Mouse (Mus musculus) brain, embryonic 14.5 days (tissue): ENCODE measurements around the gene Zdhhc22. TPM values are rescaled to one million over a fixed set of nuclear protein-coding genes. Genes with fewer than 3 reads are reported as not detected.

Experiments
- DNase-seq: peaks from one replicate; pipeline ENCODE4 v3.0.0-alpha.2; 2011; ENCODE audit warnings: low read depth
- CTCF ChIP-seq: fragments of 200-500 bp; IDR thresholded peaks from 2 replicates; pipeline ENCODE4 v1.5.1; 2012; ENCODE audit warnings: inconsistent platforms, mild to moderate bottlenecking, moderate library complexity, borderline replicate concordance; ENCODE audit not compliant: insufficient read depth, insufficient read length; ENCODE audit errors: extremely low read depth
- POLR2A ChIP-seq: fragments of 200-500 bp; IDR thresholded peaks from 2 replicates; pipeline ENCODE4 v1.6.1; 2012; ENCODE audit warnings: mild to moderate bottlenecking, inconsistent platforms, borderline replicate concordance; ENCODE audit not compliant: poor library complexity, insufficient read depth, insufficient read length, severe bottlenecking; ENCODE audit errors: extremely low read depth
- polyA plus RNA-seq: library from polyadenylated mRNA; depleted of rRNA; stranded (reverse); fragments of >200 nt; gene quantifications from 2 replicates; pipeline ENCODE4 v1.2.3, GENCODE M21; 2012

Zdhhc22 gene
- polyA plus RNA-seq, 1 experiment: 15.5 TPM

DNA sequence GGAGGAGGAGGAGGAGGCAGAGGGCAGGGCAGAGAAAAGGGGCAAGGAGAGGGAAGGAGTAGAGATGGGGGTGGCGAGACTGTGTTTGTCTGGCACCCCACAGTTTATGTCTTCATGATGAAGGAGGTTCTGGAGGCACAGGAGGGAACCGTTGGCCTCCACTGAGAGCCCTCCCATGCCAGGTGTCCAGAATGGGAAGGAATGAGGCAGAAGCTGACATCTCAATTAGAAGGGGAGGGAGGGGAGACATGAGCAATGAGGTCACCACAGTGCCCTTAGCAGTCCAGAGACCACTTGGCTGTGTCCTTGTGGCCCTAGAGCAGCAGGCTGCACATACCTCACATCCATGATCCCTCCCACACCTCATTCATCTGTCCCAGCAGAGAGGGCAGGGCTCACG lies 4.5 kb upstream of the Zdhhc22 start:
- no peak for DNase-seq
- TF ChIP-seq CTCF: no peak
- no peak for TF ChIP-seq POLR2A

DNA sequence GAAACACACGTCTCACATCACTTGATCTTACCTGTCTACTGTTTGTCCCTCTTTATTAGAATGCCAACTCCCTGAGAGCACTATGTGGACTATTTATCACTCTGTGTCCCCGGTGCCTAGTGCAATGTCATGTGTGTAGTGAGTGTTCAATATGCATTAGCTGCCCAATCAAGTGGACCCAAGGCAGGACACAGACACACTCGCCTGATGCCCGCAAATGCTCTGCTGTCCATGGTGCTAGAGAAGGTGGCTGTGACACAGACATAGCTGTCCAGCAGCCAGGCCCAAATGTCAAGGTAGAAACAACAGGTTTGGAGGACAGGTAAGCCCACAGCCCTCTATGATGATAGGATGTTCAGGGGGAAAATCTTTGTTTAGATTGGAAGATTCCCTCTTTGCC lies 3.9 kb upstream of the Zdhhc22 start:
- no peak for TF ChIP-seq CTCF
- TF ChIP-seq POLR2A: no peak
- no peak for DNase-seq

- TF ChIP-seq CTCF (no peak), POLR2A (no peak)
- no peak for DNase-seq
Observed at GRCm38 (mm10) chr12:86990755-86991110, 503 bp upstream of the Zdhhc22 start.

DNA sequence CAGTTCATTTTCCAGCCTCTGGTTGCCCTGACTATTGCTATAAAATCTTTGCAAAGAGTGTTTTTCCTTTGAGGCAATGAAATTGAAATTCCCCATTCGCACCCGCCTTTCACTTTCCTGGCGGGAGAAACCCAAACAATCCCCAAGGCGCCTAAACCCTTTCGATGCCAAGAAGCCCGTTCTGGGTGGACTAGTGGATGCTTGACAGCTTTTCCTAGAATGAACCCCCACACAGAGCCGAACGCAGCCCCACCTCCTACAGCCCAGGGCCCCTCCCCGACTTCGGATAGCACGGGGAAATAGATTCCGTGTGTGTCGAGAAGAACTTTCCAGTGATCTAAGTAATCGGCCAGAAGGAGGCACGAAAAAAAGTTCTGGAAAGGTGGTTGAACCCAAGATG lies 852 bp downstream of the Zdhhc22 start:
- TF ChIP-seq CTCF (no peak), POLR2A (no peak)
- DNase-seq: no peak

DNA sequence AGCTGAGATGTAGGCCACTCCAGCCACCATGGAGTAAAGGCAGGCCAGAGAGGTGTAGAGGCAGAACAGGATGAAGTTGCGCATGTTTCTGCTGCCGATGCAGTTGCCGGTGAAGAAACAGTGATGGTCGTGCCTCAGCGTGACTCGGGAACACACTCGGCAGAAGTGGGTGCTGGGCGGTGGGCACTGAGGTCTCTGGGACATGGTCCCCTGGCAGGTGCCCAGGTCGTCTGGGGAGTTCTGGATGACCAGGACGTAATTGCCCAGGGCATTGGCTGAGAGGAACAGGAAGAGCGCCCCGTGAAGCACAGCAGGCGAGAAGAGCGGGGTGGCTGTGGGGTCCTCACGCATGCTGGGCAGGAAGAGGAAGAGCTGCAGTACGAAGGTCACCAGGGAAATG lies 2.0 kb downstream of the Zdhhc22 start:
- DNase-seq: no peak

DNA sequence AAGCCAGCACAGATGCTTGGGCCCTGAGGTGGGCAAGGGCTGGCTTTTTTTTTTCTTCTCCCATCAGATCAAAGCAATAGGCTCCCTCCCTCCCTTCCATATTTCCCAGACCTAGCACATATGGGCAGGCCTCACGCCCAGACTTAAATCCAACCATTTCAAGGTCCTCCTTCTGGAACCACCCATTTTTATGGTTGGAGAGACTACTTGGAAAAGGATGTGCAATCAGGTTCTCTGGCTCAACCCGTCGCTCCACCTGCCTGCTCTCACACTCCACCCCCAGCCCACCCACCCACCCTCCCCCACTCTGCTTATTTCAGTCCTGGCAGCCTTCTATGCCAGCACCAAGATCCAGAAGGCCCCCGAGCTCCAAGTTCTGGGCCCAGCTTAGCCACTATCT lies 3.7 kb downstream of the Zdhhc22 start:
- DNase-seq: no peak
- TF ChIP-seq POLR2A: no peak
- TF ChIP-seq CTCF: no peak

More for the DNA sequence above, 2.0 kb downstream of the Zdhhc22 start:
- TF ChIP-seq POLR2A: no peak
- no peak for TF ChIP-seq CTCF

DNA sequence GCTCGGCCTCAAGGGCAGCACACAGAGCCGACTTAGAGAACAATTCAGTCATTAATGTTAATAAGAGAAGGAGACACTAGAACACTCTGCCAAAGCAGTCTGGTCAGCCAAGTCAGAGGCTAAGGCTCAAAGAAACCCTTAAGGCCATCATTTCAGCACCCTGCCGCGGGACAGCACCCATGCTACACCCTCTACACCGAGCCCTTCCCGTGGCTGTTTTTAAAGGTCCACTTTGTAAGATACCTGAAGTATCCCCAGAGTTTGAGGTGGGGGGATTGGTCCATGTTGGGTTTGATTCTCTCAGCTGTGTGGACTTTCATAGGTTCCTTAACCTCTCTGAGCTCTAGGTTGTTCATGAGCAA lies 6.1 kb downstream of the Zdhhc22 start:
- no peak for DNase-seq
- TF ChIP-seq CTCF (no peak), POLR2A (no peak)

- TF ChIP-seq POLR2A (no peak), CTCF (no peak)
- DNase-seq: peak; percentile 83
Observed at GRCm38 (mm10) chr12:86983470-86984193, 6.6 kb downstream of the Zdhhc22 start.

GRCm38 (mm10) chr12:86981180-86981579 lies 9.1 kb downstream of the Zdhhc22 start:
- TF ChIP-seq POLR2A (no peak), CTCF (peak; percentile 52)
- DNase-seq: no peak

GRCm38 (mm10) chr12:86977833-86978232 lies 12.4 kb downstream of the Zdhhc22 start:
- TF ChIP-seq CTCF: no peak
- no peak for TF ChIP-seq POLR2A
- DNase-seq: peak; percentile 82

- TF ChIP-seq POLR2A (no peak), CTCF (peak; percentile 47; the same call in 1 of the 2 replicates)
- no peak for DNase-seq
Observed at GRCm38 (mm10) chr12:86976511-86977168, 13.6 kb downstream of the Zdhhc22 start.

DNA sequence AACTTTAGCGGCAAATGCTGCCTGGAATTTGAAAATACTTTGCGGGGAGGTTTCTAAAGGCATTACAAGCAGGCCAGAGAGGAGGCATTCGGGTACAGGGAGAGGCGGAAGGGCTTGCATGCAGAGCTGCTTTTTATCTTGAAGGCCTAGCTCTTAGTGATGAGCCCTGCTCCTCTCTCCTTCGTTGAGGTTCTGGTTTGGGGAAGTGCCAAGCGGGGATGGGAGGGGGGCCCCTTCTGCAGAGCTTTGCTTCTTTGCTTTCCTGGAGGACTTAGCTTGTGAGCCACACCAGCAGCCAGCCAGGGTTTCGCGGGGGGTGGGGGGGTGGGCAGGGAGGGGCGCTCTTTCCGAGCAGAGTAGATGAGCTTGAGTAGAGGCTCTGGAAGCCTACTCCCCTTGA lies 14.5 kb downstream of the Zdhhc22 start:
- no peak for DNase-seq
- TF ChIP-seq POLR2A (no peak), CTCF (no peak)

DNA sequence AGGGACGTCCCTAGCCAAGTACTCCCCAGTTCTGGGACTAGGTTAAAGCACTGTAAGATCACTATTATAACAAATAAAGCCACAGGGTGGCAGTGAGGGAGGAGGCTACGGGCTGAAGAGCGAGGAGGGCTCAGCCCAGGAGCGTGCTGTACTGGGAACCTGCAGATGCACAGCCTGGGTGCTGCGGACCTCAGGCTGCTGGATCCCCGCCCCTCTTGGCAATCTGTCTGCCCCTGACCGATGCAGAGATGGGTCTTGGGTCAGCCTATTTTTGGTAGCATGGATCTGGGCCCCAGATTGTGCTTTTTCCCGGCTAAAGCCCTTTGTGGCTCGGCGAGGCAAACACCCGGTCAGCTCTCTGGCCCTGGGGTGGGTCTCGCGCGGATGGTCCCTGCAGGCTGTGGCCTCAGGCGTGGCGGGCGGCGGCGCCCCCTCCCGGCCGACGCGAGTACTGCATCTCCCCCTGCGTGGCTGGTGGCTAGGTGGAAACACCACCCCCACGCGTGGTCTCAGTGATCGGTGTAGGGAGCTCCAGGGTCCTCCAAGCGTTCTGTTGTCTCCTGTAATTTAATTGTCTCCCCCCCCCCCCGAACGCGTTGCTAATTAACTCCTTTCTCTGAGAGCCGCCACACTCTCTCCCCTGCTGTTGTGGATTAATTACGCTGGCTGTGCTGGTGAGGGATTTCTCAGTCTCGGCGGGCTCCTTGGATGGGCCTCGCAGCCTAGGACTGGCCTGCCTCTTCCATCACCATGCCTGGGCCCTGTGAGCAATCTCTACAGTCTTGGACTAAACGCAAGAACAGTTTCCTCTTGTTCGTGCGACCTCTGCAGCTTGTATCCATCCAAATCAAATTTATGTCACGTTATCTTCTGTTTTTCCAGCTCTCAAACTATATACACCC lies 15.6 kb downstream of the Zdhhc22 start:
- no peak for TF ChIP-seq POLR2A
- TF ChIP-seq CTCF: peak; percentile 88
- peak; percentile 86 for DNase-seq
